Mouse (Mus musculus): ENCODE results near the gene Olfr328.
"Not testable (repeated sequence)": the region's sequence is repeated elsewhere in the genome, so short reads cannot be mapped to it uniquely, and the experiment has no call there.

The Olfr328 gene

DNA sequence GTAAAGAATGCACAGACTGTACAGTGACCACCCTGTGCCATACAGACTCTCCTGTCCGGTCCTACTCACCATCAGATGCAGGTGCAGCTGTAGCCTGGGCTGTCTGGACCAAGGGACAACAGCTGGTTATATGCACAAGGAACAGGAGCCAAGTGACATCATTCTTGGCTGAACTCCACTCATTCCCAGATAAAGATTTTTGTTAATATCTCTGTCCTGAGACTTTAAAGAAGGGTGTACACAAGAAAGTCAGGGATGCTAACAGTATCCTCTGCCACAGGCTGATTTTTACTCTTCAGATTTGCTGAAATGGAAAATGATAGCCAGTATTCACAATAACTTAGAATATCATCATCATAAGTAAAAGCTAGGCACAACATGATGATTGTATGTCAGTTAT, at the start of gene Olfr328:
Gene Olfr328 (minus strand): TSS at position 101 of the 400 bp plus-strand sequence.
- no peak for DNase-seq (ENCODE audit: low read depth, low spot score)

DNA sequence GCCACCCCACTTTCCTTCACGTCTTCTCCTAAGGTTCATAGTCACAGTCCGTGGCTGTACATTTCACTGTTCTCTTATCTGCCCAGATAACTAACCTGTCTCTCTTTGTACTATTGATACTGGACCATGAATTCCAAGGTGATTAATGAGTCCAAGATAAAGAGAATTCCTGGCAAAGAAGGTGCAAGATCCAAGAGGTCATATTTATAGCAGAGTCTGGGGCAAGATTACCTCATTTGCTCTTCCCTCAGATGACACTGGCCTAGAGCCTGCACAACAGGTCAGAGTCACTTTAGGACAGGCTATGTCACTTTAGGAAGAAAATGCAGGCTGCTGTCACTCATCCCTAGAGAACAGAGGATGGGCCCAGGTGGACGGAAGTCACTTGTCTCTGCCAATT, 49.8 kb upstream of the Olfr328 start:
- DNase-seq (ENCODE audit: low read depth, low spot score): no peak

DNA sequence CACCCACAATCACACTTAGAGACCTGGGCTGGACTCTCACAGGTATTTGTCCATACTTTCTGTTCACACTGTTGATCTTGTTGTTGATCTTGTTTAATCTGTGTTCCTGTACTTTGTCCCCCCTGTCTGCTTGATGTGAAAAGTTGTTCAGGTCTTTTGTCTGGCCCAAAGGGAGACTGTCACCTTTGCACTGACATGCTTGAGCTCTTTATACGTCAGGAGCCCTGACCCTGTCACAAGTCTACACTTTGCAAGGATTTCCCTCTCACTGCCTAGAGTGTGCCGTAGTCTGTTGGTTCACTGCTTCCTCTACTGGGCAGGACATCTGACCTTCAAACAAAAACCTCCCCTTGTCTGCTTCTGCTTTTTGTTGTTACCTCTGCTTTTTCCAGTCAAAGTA, 49.3 kb upstream of the Olfr328 start:
- DNase-seq (ENCODE audit: low read depth, low spot score): no peak

DNA sequence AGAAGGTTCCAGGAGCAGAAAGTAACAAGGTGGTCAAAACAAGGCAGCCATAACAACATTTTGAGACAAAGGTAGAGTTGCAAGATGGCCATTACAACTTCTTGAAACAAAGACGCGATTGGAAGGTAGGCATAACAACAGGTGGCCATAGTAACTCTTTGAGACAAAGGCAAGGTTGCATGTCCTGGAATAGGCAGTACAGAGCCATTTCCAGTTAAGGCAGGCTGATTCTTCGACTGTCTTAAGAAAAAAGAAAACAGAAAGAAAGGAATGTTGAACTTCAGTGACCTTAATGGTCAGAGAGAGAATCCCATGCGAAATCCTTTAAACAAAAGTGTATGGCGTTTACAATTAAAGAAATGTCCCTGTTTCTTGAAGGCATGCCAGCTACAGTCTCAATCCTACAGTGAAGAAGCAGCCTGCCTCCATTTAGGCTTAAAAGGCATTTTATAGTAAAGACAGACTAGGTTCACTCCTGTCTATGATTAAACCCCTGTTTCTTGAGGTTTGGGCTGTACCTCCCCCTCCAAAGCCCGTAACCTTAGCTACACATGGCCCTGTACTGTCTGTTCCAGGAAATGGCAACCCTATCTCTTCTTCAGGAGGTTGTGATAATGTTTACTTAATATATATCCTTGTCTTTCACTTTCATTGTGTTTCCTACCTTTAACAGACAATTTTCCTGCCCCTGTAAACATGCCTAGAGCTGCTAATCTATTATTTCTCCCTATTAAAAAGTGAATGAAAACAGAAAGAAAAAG, 47.5 kb upstream of the Olfr328 start:
- DNase-seq (ENCODE audit: low read depth, low spot score): no peak

DNA sequence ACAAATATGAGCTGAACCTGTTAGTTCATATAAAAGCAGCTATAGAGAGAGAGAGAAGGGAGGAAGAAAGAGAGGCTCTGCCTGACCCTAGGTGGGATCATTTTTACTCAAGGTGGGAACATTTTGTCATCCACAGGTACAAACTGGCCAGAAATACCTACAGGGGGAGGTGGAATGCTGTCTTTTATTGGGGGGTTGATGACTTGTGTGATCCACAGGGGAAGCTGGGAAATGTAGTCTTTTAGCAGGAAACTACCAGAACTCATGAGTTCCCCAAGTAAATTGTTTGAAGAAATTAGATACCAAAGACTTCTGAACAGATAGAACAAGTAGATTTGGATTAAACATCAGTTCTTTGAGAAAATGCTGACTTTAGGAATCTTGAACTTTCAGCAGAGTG, 46.6 kb upstream of the Olfr328 start:
- no peak for DNase-seq (ENCODE audit: low read depth, low spot score)

DNA sequence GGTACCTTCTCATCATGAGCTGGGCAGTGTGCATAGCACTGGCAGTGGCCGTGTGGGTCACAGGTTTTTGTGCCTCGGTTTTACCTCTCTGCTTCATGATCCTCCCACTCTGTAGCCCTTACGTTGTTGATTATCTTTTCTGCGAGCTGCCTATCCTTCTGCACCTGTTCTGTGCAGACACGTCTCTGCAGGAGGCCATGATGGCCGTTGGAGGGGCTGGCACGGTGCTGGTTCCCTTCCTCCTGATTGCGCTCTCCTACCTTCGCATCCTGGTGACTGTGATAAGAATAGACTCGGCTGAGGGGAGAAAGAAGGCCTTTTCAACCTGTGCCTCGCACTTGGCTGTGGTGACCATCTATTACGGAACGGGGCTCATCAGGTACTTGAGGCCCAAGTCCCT, 42.4 kb upstream of the Olfr328 start:
- no peak for DNase-seq (ENCODE audit: low read depth, low spot score)

DNA sequence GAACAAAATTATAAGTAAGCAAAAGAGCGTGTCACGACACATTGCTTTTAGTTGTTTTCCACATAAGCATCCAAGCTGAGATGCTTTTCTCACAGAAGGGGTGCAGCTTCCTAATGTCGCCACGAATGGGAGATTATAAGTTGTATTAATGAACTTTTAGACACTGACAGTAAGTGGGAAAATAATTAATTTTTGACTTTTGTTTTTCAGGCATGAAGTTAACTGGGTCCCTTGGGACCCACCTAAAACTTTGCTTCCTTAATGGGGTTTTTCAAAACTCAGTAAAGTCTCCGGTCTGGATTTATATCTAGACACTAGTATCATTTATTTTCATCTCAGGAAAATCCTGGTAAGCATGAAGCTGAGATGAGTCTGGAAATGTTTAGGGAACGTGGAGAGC, 39.4 kb upstream of the Olfr328 start, which contains the start of gene Olfr324:
Gene Olfr324 (plus strand): TSS at position 301 of the 400 bp plus-strand sequence.
- no peak for DNase-seq (ENCODE audit: low read depth, low spot score)

DNA sequence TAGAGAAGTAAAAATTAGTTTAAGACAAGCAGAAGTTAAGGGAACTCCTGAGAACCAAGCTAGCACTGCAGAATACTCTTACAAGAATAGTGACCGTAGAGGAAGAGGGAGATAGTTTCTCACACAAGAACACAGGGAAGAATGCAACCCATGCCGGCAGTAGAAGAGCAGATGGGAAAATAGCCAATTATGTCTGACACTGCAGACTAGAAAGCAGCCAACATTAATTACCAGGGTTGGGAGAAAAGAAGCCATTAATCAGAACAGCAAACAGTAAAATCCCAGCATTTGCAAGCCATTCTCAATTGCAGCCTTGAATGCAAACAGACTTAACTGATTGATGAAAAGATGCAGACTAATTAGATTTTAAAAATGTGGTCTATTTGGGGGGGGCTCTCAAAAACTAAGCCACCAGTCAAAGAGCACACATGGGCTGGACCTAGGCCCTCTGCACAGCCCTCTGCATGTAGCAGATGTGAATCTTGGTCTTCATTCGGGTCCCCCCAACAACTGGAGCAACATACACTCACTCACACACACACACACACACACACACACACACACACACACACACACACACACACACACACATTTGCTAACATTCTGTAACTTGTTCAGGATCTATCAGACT, 33.3 kb upstream of the Olfr328 start:
- DNase-seq (ENCODE audit: low read depth, low spot score): peak; percentile 24

DNA sequence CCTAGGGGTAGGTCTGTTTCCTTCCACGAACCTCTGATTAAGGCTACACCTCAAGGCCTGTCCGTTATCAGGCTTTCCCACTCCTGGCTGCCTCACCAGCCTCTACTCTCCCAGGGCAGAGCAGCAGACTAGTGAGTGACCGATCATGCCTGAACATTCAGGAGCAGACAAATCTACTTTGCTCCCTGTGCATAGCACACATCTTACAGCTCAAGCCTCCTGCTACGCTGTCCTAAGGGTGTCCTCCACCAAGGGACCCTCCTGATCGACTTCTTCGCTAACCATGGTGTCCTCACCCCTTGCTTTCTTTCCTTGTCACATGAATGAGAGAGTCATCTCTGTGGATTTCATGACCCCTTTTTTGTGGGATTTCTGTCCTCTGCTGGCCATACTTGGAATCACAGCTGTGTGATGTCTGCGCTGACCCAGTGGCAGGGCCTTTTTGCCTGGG, 32.5 kb upstream of the Olfr328 start:
- no peak for DNase-seq (ENCODE audit: low read depth, low spot score)

DNA sequence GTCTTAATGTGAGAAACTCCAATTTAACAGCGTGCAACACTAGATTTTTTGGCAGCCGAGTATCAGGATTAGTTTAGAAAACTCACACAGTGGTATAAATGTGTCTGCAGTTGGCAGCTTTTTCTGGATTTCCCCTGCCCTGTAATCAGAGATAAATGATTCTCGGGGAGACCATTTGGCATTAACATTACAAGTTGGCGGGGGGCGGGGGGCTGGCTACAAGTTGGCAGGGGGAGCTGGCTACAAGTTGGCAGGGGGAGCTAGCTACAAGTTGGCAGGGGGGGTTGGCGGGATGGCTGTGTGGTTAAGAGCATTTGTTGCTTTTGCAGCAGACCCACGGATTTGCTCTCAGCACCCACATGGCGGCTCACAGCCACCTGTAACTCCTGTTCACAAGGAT, 23.2 kb upstream of the Olfr328 start:
- peak; percentile 74 for DNase-seq (ENCODE audit: low read depth, low spot score)

DNA sequence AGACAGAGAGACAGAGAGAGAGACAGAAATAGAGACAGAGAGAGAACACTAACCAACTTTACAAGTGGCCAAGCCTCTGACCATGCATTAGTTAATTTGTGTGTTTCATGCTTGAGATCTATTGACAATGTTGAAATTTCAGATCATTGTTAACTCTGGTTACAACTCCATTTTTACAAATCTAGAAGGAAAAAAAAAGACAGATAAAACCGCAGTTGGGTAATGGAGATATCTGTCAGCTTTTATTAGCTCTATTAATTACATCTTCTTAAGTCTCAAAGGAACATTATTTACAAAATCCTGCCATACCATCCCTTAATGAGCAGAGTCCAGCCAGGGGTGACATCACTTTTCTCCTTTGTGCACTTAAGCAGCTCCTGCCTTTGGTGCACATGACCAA, 22.0 kb upstream of the Olfr328 start, which contains the start of gene Olfr325:
Gene Olfr325 (plus strand): TSS at position 301 of the 400 bp plus-strand sequence.
- no peak for DNase-seq (ENCODE audit: low read depth, low spot score)

DNA sequence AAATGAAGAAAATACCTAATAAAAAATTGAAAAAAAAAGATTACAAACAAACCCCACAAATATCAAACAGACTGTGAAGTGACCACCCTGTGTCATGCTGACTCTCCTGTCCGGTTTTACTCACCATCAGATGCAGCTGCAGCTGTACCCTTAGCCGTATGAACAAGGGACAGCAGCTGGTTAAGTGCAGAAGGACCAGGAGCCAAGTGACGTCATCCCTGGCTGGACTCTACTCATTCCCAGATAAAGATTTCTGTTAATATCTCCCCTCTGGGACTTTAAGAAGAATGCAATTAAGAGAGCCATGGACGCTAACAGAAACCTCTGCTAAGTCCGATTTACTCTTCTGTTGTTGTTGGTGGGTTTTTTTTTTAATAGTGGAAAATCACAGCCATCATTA, 15.0 kb upstream of the Olfr328 start, which contains the start of gene Olfr224:
Gene Olfr224 (minus strand): TSS at position 149 of the 400 bp plus-strand sequence.
- no peak for DNase-seq (ENCODE audit: low read depth, low spot score)

DNA sequence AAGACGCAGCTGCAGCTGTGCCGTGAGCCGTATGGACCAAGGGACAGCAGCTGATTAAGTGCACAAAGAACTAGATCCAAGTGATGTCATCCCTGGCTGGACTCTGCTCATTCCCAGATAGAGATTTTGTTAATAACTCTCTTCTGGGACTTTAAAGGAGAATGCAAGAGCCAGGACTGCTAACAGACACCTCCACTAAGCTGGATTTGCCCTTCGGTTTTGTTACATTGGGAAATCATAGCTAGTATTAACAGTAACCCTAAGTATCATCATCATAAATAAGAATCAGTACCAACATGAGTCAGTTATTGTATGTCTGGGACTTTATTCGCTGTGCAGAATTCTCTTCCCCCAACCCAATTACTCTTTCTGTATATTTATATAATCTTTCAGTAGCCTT, 9.1 kb downstream of the Olfr328 start, which contains the start of gene Olfr329-ps:
Gene Olfr329-ps (minus strand): TSS at position 101 of the 400 bp plus-strand sequence.
- DNase-seq (ENCODE audit: low read depth, low spot score): no peak

DNA sequence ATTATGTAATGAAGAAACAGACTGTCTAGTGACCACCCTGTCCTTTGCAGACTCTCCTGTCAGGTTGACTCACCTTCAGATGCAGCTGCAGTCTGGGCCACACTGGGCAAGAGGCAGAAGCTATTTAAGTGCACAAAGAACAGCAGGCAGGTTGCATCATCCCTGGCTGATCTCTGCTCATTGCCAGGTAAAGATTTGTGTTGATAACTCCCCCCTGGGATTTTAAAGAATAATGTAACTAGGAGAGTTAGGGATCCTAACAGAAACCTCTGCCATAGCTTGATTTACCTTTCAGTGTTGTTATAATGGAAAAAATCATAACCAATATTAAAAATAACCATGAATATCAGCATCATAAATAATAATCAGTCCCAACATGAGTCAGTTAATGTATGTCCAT, 20.7 kb downstream of the Olfr328 start, which contains the start of gene Olfr330:
Gene Olfr330 (minus strand): TSS at position 101 of the 400 bp plus-strand sequence.
- DNase-seq (ENCODE audit: low read depth, low spot score): not testable (repeated sequence)

DNA sequence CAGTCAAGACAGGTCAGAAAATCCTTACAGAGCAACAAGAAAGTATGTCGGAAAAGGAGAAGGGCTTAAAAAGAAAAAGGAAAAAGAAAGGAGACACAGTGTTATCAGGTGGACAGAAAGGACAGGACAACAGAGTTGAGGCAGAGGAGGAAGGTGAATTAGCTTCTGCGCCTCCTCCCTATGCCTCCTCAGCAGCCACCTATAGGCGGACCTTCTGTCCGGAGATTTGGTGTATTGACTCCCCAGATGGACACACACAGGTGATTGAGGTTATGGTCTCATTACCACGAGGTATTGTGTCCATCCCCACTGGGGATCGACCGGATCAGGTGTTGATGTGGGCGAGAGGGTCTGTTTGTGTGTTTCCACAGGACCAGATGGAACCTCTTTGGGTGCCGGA, 35.7 kb downstream of the Olfr328 start:
- not testable (repeated sequence) for DNase-seq (ENCODE audit: low read depth, low spot score)

DNA sequence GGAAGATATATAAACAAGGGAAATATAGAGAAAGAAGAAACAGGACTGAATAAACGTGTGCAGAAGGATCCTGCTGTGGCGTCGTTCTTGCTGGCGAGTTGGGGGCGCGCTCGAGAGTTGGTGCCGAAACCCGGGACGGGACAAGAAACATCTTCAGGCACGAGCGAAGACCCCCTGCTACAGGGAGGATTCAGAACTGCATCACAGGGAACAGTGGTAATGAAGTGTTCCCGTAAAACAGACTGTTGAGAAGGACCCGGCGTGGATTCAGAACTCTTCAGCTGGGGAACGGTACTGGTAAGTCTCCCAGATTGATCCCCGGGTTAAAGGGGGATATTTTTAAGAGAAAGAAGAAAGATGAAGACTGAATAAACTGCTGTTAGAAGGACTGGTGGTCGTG, 36.5 kb downstream of the Olfr328 start:
- not testable (repeated sequence) for DNase-seq (ENCODE audit: low read depth, low spot score)

DNA sequence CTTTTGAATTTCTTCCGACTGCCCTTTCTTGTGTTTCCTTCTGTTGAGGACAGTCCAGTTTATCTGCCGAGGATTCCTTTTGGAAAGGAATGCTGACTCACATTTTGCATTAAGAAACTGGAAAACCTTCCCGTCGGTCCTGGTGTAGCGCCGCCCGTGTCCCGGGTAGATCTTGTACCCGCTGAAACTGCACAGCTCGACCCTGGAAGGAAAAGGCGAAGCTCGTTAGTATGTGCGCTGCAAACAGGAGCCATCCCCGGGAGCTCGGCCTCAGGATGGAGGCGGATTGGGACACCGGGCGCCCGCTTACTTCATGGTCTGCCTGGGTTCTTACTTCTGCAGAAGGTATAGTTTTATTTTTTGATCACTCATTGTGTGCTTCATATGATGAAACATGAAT, 46.4 kb downstream of the Olfr328 start:
- DNase-seq (ENCODE audit: low read depth, low spot score): not testable (repeated sequence)

DNA sequence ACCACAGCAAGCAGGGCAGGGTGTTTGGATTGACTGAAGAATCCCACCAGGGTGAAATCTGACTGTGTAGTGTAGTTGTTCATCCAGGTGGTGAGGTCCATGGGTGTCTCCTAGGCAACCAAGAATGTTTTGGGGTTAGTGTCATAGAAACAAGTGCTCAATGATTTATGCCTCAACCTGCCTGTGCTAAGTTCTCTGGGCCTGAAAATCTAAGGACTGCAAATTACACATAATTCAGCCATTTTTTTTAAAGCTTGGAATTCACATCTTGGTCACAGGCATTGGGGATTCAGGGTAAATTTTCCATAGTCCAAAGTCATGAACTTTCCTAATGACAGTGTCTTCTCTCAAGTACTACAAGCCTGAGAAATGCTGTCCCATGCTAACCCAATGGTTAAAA, 53.0 kb downstream of the Olfr328 start, which contains the start of gene Olfr331:
Gene Olfr331 (minus strand): TSS at position 101 of the 400 bp plus-strand sequence.
- DNase-seq (ENCODE audit: low read depth, low spot score): not testable (repeated sequence)
